Mouse (Mus musculus) telencephalon, adult 2 months (tissue): Measurements from ENCODE around the gene Ehhadh.
"Not testable (repeated sequence)": the region's sequence is repeated elsewhere in the genome, so short reads cannot be mapped to it uniquely, and the experiment has no call there.

ENCODE experiments used
- DNase-seq: peaks from one replicate; pipeline ENCODE4 v3.0.0-alpha.2; 2011; ENCODE audit warnings: low read depth, low spot score

The Ehhadh gene

DNA sequence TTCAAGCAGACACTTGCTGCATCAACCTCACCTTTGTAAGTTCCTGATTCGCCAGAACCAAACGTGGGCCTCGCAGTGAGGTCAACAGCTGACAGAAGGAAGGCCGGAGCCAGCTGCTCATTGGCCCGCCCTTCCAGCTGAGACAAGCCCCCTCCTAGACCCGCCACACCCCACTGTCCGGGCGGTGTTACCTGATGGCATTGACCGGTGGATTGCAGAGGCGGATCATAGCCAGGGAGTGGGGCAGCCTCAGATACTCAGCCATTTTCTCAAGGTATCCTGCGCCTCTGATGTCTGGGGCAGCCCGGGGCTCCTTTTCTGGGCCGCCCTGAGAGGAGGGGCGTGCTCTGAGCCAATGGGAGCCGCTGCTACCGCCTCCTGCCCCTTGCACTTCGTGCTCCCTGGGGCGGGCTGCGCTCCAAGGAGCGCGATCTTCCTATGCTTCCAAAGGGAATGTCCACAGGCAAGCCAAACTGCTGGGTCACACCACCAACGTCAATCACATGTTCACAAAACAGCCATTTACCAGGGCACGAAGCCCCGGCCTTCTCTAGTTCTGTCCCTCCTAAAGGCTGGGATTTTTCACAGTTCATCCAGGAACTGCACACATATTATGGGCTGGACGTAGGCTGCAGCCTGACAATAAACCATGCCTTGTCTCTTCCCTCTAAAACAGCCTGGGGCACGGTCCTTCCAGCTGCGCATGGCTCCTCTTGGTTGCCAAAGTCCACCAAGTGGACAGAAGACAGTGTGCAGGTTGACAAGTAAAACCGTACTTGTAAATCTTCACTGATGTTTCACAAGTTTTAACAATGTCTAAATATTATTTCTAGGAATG is at the start of gene Ehhadh:
Ehhadh (minus strand) TSS at position 292 of the 838 bp plus-strand sequence.
- DNase-seq: no peak

DNA sequence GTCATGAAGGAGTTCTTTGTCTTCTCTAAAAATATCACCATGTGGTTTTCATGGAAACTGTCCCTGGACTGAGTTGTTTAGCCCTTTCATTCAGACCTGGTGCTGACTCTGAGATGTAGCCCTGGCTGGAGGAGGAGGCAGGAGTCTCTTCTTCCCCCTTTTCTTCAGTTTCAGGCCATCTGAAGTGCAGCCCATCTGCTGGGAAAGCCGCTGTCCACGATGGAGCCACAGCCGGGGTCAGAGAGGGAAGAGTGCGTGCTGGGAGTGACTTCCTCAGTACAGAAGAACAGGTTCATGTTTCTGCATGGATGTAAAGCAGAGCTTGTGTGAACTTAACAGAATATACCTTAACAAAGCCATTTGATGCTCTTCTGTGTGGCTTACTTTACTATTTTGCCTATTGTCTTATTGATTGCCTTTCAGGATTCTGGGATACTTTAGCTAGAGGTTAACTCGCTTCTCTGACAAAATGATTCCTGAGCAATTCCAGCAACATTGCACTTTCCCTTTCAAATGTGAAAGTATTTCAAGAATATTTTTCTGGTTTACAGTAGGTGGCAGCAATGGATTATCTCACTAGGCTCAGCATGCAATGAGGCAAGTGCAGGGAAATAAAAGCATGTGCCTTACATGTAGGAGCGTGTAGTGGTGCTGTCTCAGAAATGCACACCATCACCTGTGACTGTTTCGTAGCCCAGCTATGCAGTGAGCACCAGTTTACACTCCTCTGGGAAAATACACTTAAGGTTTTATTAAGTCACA is 48.9 kb upstream of the Ehhadh start:
- DNase-seq: peak; percentile 53

DNA sequence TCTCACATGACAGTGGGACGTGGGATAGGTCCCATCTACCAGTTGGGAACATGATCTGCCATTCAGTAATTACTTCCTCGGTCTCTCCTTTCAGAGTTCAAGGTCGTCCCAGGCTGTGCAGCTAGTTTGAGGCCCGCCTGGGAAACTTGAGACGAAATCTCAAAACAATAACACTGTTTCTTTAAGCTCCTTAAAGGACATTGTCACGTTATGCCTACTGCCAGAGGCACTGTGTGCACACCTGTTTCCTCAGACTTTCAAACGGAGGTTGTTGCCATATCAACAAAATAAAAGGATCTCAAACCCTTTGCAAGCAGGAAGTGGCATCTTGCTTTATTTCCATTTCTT is 48.0 kb upstream of the Ehhadh start:
- no peak for DNase-seq

- DNase-seq: no peak
Measured at GRCm38 (mm10) chr16:21834866-21835583, 47.4 kb upstream of the Ehhadh start.

DNA sequence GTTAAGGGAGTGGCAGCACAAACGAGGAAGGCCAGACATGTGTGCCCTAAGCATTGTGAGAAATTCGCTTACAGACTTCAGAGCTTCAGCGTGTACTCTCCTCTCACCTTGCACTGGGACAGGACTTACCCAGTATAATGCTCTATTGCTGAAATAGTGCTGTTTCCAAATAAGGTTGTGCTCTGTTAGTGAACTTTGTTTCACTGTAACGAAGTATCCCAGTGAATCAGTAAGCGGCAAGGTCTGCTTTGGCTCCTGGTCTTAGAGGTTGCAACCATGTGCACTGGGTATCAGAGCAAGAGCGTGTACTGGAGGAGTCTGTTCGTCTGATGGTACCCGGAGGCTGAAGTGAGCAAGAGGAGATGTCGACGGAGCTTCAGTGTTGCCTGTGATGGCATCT is 46.4 kb upstream of the Ehhadh start:
- no peak for DNase-seq

DNA sequence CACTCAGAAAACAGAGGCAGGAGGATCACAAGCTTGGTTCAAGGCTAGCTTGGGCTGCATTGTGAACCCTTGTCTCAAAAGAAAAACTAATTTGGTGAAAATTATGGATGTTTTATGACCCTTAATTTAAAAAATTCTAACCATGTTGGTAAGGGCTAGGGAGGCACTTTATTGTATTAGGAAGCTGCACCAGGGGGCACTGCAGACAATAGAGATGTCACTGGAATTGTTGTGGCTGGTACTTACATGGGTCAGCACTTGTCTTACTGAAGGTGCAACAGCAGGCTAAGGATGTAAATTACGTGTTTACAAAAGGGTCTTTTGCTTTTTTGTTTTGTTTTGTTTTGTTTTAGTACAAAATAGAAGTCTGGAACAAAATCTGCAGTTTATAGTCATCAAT is 45.9 kb upstream of the Ehhadh start:
- DNase-seq: no peak

DNA sequence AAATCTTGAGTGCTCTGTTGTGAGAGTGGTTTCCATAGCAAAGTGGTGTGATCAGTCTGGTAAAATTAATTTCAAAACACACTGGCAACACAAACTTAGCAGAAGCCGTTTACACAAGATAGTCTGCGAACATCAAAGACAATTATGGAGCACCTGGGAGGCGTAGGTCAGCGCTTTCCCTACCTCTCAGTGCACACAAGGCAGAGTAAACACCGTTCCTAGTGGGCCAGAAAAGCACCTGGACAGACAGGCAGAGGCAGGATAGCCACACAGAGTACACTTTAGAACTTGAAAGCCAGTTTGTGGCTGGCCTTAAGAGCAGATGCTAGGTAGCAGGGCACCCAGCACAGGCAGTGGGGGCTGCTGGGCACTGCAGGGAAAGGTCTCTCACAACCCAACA is 44.2 kb upstream of the Ehhadh start:
- no peak for DNase-seq

DNA sequence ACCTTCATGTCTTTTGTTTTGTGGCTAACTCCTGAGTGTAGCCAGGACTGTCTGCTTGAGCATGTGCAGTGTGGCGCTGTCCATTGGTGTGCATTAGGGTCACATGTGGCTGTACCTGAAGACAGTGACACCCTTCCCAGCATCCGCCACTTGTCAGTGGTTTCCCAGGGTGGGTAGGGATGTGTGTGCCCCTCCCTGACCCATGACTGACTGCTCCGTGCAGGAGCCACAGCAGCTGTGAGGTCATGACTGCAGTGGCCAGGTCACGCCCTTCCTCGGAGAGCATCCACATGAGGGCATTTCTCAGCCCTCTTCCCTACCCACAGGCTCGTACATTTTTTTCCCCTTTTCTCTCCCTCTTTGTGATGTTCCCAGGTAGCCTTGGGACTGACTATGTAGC is 43.2 kb upstream of the Ehhadh start:
- no peak for DNase-seq

- DNase-seq: no peak
Measured at GRCm38 (mm10) chr16:21829711-21830110, 42.1 kb upstream of the Ehhadh start.

DNA sequence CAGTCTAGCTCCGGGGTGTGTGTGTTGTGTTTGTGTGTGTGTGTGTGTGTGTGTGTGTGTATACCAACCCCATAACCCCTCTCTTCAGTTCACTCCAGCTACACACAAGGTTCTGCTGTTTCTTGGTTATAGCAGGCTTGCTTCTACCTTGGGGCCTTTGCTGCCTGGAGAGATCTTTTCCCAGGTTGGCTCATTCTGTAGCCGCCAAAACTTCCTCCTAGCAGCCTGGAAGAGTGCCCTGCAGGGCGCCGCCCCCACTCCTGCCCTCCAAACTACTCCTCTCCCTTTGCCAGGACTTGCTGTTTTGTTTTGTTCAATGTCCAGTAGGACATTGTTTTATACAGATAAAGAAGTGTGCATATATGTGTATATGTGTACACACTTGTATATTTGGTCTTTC is 40.0 kb upstream of the Ehhadh start:
- DNase-seq: no peak

- DNase-seq: no peak
Measured at GRCm38 (mm10) chr16:21827153-21827552, 39.5 kb upstream of the Ehhadh start.

- DNase-seq: no peak
Measured at GRCm38 (mm10) chr16:21825612-21826031, 38.0 kb upstream of the Ehhadh start.

GRCm38 (mm10) chr16:21818629-21819028 is 31.0 kb upstream of the Ehhadh start:
- DNase-seq: no peak

- no peak for DNase-seq
Measured at GRCm38 (mm10) chr16:21818132-21818531, 30.5 kb upstream of the Ehhadh start.

DNA sequence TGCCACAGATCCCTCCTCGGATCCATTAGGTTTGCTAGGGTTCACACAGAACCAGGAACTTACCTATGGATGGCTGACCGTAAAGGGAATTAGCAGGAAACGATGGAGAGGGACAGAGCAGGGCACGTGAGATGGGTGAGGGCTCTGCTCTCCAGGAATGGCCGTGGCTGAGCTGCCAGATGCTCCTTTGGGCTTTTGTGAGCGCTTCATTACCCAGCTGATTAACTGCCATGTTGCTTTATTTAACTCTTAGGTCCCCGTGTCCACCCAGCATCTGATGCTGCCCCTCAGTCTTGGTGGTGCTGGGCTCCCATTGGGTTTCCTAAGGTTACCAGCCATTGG is 28.0 kb upstream of the Ehhadh start:
- no peak for DNase-seq

DNA sequence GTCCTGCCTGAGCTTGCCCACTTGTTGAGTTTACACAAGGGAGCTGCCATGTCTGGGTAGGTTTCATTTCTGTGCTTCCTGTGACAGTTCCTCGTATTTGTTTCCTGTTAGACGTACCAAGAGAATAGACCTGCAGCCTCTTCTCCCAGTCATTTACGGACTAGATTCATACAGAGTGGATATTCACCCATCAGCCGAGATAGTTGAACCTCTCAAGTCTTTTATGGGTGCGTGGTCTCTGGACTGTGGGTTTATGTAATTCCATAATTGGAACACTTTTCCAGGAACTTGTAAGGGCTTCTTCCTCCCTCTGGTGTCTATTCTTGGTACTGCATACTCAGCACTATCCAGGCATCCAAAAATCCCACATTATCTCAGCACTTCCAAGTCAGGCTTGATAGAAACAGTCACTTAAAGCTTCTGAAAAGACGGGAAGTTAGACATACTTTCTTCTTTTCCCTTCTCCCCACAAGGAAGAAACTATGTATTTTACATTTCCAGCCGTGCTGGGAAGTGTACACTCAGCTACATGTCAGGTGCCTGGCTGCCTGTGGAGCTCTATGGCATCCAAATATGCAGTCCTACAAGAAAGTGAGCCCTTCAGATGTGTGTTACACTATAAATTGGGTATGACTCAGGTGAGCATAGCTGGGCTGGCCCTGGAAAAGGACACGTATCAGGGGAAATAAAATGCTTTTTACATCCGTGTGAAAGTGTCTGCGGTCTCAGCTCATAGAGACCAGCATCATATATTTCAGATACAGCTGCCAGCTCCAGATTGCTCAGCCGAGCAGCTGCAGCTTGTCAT is 27.5 kb upstream of the Ehhadh start:
- peak; percentile 70 for DNase-seq

DNA sequence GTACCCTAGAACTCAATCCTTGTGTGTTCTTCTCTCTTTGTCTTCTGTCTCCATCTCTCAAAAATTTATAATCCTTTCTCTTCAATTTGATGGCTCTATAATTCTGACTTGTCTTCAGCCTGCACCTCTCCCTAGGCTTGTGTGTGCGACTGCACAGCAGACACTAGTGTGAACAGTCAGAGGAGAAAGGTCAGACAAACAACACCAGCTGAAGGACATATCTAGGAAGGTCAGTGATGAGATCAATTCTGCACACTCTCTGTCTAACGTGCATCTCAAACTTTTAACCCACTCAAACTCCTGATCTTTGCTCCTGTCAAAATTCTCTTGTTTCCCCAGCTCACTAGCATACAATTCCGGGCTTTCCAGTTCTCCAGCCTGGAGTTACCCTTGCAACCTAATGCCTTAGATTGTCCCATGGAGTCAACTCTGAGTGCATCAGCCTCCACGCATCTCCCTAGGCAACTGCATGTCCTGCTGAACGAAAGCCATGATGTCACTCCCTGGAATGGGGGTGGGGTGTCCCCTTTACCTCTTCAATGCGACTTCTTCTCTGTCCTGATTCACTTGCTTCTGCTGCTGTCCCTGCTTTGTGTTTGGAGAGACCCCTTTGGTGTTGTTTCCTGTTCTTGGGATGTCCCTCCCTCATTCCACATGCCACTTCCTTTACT is 25.7 kb upstream of the Ehhadh start:
- no peak for DNase-seq

DNA sequence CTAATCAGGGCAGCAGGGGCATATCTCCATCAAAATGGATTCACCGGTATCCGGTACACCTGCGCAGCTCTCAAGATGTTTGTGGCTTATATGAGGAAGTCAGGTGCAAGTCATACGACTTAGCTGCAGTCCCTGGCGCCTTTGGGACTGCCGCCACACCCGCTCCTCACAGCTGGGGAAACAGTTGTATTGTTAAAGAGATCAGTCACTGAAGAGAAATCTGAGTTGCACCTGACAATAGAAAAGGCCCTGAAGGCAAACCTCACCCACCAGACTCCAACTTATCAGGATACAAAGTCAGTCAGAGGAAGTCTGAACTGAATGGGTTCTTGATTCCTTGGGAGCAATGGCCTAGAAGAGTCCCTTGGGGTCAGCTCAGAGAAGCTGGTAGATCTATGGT is 20.2 kb upstream of the Ehhadh start:
- DNase-seq: not testable (repeated sequence)

DNA sequence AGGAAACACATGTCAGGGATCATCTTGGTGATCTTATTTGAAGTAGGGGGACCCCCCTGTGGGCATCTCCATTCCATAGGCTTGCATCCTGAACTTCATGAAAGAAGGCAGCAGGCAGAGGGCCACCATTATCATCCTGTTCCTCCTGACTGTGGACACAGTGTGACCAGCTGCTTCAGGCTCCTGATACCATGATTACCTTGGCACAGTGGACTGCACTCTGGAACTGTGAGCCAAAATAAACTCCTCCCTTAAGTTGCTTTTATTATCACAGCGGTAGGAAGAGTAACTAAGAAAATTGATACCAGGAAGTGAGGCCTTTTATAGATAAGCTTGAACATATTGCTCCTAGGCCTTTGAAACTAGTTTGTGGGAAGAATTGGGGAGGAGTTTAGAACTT is 19.3 kb upstream of the Ehhadh start:
- no peak for DNase-seq

DNA sequence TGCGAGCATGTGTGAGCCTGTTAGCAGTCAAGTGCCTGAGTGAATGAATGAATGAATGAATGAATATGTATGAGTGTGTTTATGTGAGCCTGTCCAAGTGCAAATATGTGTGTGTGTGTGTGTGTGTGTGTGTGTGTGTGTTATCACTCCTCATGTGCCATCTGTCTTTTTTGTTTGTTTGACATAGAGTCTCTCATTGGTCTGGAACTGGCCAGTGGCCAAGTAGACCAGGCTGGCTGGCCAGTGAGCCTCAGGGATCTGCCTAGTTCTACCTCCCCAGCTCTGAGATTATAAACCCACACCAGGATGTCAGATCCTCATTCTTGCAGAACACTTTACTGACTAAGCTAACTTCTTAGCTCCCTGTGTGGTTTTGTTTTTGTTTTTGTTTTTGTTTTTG is 16.7 kb upstream of the Ehhadh start:
- no peak for DNase-seq

DNA sequence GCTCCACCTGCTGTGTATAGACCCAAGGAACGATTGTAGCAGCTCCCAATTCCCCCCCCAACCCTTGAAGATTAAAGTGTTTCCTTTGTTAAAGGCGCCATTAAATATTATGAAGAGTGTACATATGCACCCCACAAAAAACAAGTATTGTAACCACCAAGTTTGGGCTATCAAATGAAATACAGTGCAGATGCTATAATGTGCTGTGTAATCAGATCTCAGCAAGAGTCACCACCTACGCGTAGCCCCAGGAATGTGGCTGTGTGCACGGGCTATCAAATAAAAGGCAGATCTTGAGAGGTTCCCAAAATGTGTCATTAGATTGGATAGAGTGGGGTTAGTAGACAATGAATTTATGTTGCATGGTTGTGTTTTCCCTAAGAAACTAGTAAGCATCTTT is 7.5 kb upstream of the Ehhadh start:
- no peak for DNase-seq
